In genomic region chr5:30233042-30233441, GRCm38 (mm10) we compare ENCODE assay signal across 9 mouse cellular contexts. TPM values are rescaled to one million over a fixed set of nuclear protein-coding genes. Genes with fewer than 3 reads are reported as not detected.
DNase-seq lines count a peak whose midpoint lies in the region; ATAC-seq lines count a peak whose summit lies in the region.
"Had no signal": no experiment of that assay in that cellular context is flagged by ENCODE, and none has a peak within 500 bp of the region (broad histone marks: within the 10 kb centered on the region; RNA-seq: fewer than 3 reads in every experiment).

No protein-coding gene starts in this region.

- 2% methylated on average over 15 of the region's 15 CpGs for WGBS in limb, embryonic 13.5 days

- H3K4me3 ChIP-seq in erythroblast, embryonic 14.5 days (replicated peaks) = peak overlapping the region; percentile 93
- H3K4me3 ChIP-seq in limb, embryonic 13.5 days = peak overlapping the region; percentile 83

- H3K36me3 ChIP-seq in erythroblast, embryonic 14.5 days (ENCODE audit: control insufficient read depth) = peaks cover 12% of the 10 kb centered on the region
- H3K36me3 ChIP-seq in limb, embryonic 13.5 days = peaks cover 11% of the 10 kb centered on the region

- H3K9ac ChIP-seq in limb, embryonic 13.5 days = peak overlapping the region; percentile 85

- H3K9me3 ChIP-seq in erythroblast, embryonic 14.5 days (ENCODE audit: control insufficient read depth, low read length) = peaks cover 3% of the 10 kb centered on the region
- no peaks in the 10 kb centered on the region for H3K9me3 ChIP-seq in limb, embryonic 13.5 days

- peaks cover 52% of the 10 kb centered on the region for H3K4me1 ChIP-seq in erythroblast, embryonic 14.5 days (ENCODE audit: control insufficient read depth)
- H3K4me1 ChIP-seq in limb, embryonic 13.5 days = peaks cover 22% of the 10 kb centered on the region

- no peak; the same call in 1 of the 2 replicates for ATAC-seq in erythroblast, adult 5-6 weeks (replicated peaks; ENCODE audit: low FRiP score, poor library complexity, severe bottlenecking)
- no peak for ATAC-seq in limb, embryonic 13.5 days (ENCODE audit: low FRiP score, low read depth)
- no peak for ATAC-seq in inflammation-experienced regulatory T-cells, adult 6 months

- peak; percentile 70 for DNase-seq in A20 (ENCODE audit: low read depth, low spot score)
- peak; percentile 42 for DNase-seq in brain, adult 2 months (ENCODE audit: low read depth, low spot score)
- peak; percentile 10 for DNase-seq in heart, postnatal 4 days
- DNase-seq in right cerebral cortex, adult 2 months (ENCODE audit: low spot score in 2 of 2) = peak; percentile 29 to 38

- H3K27me3 ChIP-seq in erythroblast, embryonic 14.5 days (ENCODE audit: control insufficient read depth) = no peaks in the 10 kb centered on the region
- H3K27me3 ChIP-seq in limb, embryonic 13.5 days = no peaks in the 10 kb centered on the region

- peak overlapping the region; percentile 83 for H3K4me2 ChIP-seq in limb, embryonic 13.5 days (replicated peaks)

- peak overlapping the region; percentile 85 for H3K27ac ChIP-seq in limb, embryonic 13.5 days

RNA-seq across cellular contexts. Expression of gene Selenoi, which starts 0.7 kb away (rescaled TPM):
- 0.07 and 0.12 TPM in 2 replicates for polyA plus RNA-seq in erythroblast, embryonic 14.5 days (2012)
- total RNA-seq in erythroblast, adult 5-6 weeks (2015; ENCODE audit: low replicate concordance) = 5.2 and 9.6 TPM in 2 replicates
- 8.0 and 13.8 TPM in 2 replicates for total RNA-seq in erythroblast, adult 5-6 weeks (2017; ENCODE audit: low replicate concordance)
- total RNA-seq in heart, postnatal 4 days (2021) = 10 to 100 TPM; 22.8 to 24.9 TPM
- polyA plus RNA-seq in limb, embryonic 13.5 days (2015; fragmentation: Nextera tagmentation; extraction: Ambion mirVana) = 17.5 and 18.7 TPM in 2 replicates
- polyA plus RNA-seq in inflammation-experienced regulatory T-cells, adult 6 months (2017; shearing (Covaris generic)) = 10 to 100 TPM; 18.1 to 26.0 (median 25.3) TPM

RNA-seq across cellular contexts. Expression of gene Adgrf3, which starts 27.5 kb away (rescaled TPM):
- polyA plus RNA-seq in erythroblast, embryonic 14.5 days (2012) = not detected in 2 replicates
- total RNA-seq in erythroblast, adult 5-6 weeks (2015; ENCODE audit: low replicate concordance) = not detected in 2 replicates
- total RNA-seq in erythroblast, adult 5-6 weeks (2017; ENCODE audit: low replicate concordance) = not detected in 2 replicates
- under 1 TPM; 0.21 to 0.45 TPM for total RNA-seq in heart, postnatal 4 days (2021)
- not detected in 2 replicates for polyA plus RNA-seq in limb, embryonic 13.5 days (2015; fragmentation: Nextera tagmentation; extraction: Ambion mirVana)
- under 1 TPM in 1 of 3 experiments, not detected in 2; 0.32 TPM for polyA plus RNA-seq in inflammation-experienced regulatory T-cells, adult 6 months (2017; shearing (Covaris generic))
- total RNA-seq: neutrophil, adult 5-6 weeks had no signal

RNA-seq across cellular contexts. Expression of gene Drc1, which starts 48.1 kb away (rescaled TPM):
- not detected in 2 replicates for polyA plus RNA-seq in erythroblast, embryonic 14.5 days (2012)
- total RNA-seq in erythroblast, adult 5-6 weeks (2015; ENCODE audit: low replicate concordance) = not detected in 2 replicates
- total RNA-seq in erythroblast, adult 5-6 weeks (2017; ENCODE audit: low replicate concordance) = not detected in 2 replicates
- total RNA-seq in heart, postnatal 4 days (2021) = under 1 TPM in 1 of 2 experiments, not detected in 1; 0.11 TPM
- polyA plus RNA-seq in limb, embryonic 13.5 days (2015; fragmentation: Nextera tagmentation; extraction: Ambion mirVana) = 0.19 and 0.62 TPM in 2 replicates
- 1 to 10 TPM in 2 of 3 experiments, under 1 TPM in 1; 0.50 to 3.1 (median 1.5) TPM for polyA plus RNA-seq in inflammation-experienced regulatory T-cells, adult 6 months (2017; shearing (Covaris generic))

Comparison
In these comparisons a context has a peak if more than half of its experiments do, and no peak if none do; other contexts are left out.
1. DNase-seq: peak in every context shown above with its lines; median percentile 70 in A20; 42 in brain, adult 2 months; 34 in right cerebral cortex, adult 2 months; 10 in heart, postnatal 4 days.
2. RNA of gene Selenoi, which starts 0.7 kb away (polyA plus RNA-seq): 18.1 to 26.0 TPM in inflammation-experienced regulatory T-cells, adult 6 months and 17.5 to 18.7 TPM in limb, embryonic 13.5 days; 0.07 to 0.12 TPM in erythroblast, embryonic 14.5 days; every median in the first group is over 10 times any median in the second.